Mouse (Mus musculus) midbrain, embryonic 10.5 days (tissue): Measurements from ENCODE around the gene Sh3rf3. TPM values are rescaled to one million over a fixed set of nuclear protein-coding genes. Genes with fewer than 3 reads are reported as not detected.
A peak's percentile ranks its signal among the peaks of the same experiment; 100 is the strongest.

Experiments used
- DNase-seq: peaks from one replicate; pipeline ENCODE4 v3.0.0-alpha.2; 2017; ENCODE audit warnings: low spot score
- H3K27ac ChIP-seq: fragments of 300-500 bp; sonication (generic); replicated peaks from 2 replicates; pipeline ENCODE4 v1.5.1; 2016; ENCODE audit warnings: mild to moderate bottlenecking
- H3K27me3 ChIP-seq: fragments of 300-500 bp; sonication (generic); 2 replicates; pipeline ENCODE4 v1.6.1; 2016; ENCODE audit warnings: low read depth, mild to moderate bottlenecking; ENCODE audit not compliant: poor library complexity, severe bottlenecking
- H3K36me3 ChIP-seq: fragments of 300-500 bp; sonication (generic); 2 replicates; pipeline ENCODE4 v1.6.1; 2016; ENCODE audit warnings: mild to moderate bottlenecking, moderate library complexity
- H3K4me1 ChIP-seq: fragments of 300-500 bp; sonication (generic); 2 replicates; pipeline ENCODE4 v1.6.1; 2016
- H3K4me3 ChIP-seq: fragments of 300-500 bp; sonication (generic); 2 replicates; pipeline ENCODE4 v1.5.1; 2016; ENCODE audit warnings: mild to moderate bottlenecking, moderate library complexity
- H3K9me3 ChIP-seq: fragments of 300-500 bp; sonication (generic); replicated peaks from 2 replicates; pipeline ENCODE4 v1.6.1; 2016; ENCODE audit warnings: mild to moderate bottlenecking
- WGBS: fragments of 180-500 bp; shearing (Covaris S2); methylation state at CpG from one replicate; pipeline ENCODE4 v1.1.7; 2016; 5-methylcytosine and 5-hydroxymethylcytosine counted together
- polyA plus RNA-seq: library from polyadenylated mRNA; unstranded; fragments of >200 nt; fragmentation: Nextera tagmentation; extraction: Ambion mirVana; gene quantifications from 2 replicates; pipeline ENCODE4 v1.2.1, GENCODE M21; 2016

Gene Sh3rf3
- polyA plus RNA-seq, 1 experiment from 2014 or later, result 0.83 TPM

DNA sequence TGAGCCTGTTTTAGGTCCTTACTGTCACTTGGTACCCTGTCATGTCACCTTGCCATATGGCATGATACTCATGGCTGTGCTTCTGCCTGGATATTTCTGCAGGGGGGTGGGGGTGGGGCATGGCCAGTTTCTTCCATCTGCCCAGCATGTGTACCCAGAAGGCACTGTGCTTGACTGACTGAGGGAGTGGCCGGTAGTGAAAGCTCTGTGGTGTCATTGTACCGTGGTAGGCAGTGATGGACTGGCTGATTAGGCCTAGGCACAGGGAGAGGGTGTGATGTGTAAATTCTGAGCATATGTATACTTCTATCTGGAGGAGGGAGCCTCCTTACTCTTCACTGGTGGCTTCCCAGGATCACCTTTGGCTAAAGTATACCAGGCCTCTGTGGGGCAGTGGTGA, 51.6 kb downstream of the Sh3rf3 start:
- no peak for DNase-seq
- H3K27me3 ChIP-seq, result no peaks in the 10 kb centered on the region
- no peak overlapping the region for H3K27ac ChIP-seq
- H3K9me3 ChIP-seq, result no peaks in the 10 kb centered on the region
- 76% methylated on average over 2 of the region's 2 CpGs for WGBS
- no peaks in the 10 kb centered on the region for H3K4me1 ChIP-seq
- no peaks in the 10 kb centered on the region for H3K36me3 ChIP-seq
- no peak overlapping the region for H3K4me3 ChIP-seq

DNA sequence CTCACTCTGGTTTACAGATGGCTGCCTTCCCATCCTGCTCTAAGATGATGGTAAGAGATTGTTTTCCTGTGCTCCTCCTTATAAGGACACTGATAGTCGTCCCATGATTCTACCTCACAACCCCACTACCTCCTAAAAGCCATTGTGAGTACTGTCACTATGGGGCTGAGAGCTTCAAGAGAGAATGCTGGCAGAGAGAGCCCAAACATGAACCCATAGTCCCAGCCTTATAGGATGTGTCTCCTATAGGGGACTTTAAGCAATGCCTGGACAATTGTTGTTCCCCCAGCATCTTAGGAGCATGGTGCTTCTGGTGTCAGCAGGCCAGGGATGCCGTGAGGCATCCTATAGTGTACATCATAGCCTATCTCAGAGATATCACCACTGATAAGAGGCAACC, 54.4 kb downstream of the Sh3rf3 start:
- H3K4me1 ChIP-seq, result peaks cover 3% of the 10 kb centered on the region; the same call in 1 of the 2 replicates
- no peak overlapping the region for H3K27ac ChIP-seq
- no peaks in the 10 kb centered on the region for H3K36me3 ChIP-seq
- WGBS, result 92% methylated on average over 2 of the region's 2 CpGs
- DNase-seq, result no peak
- H3K9me3 ChIP-seq, result no peaks in the 10 kb centered on the region
- H3K27me3 ChIP-seq, result no peaks in the 10 kb centered on the region
- H3K4me3 ChIP-seq, result no peak overlapping the region

DNA sequence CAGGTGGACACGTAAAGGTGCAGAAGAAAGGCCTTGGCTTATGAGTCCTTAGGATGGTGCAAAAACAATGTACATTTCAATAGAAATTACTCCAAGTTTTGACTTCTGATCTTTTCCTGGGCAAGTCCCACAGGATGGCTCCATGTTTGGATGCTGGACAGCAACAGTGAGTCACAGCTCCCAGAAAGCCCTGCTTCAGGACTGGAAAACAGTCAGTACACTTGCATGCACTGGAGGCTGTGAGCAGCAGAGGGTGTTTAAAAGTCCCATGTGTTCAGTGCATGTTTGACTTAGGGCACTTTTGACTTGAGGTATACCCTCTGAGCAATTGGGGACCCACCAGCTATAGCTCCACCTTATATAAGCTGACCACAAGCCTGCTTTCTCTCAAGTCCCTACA, 56.7 kb downstream of the Sh3rf3 start:
- H3K27me3 ChIP-seq, result no peaks in the 10 kb centered on the region
- no peak overlapping the region for H3K4me3 ChIP-seq
- H3K4me1 ChIP-seq, result peaks cover 3% of the 10 kb centered on the region; the same call in 1 of the 2 replicates
- H3K9me3 ChIP-seq, result no peaks in the 10 kb centered on the region
- WGBS, result 91% methylated on average over 1 of the region's 1 CpGs
- H3K36me3 ChIP-seq, result no peaks in the 10 kb centered on the region
- H3K27ac ChIP-seq, result no peak overlapping the region
- no peak for DNase-seq

DNA sequence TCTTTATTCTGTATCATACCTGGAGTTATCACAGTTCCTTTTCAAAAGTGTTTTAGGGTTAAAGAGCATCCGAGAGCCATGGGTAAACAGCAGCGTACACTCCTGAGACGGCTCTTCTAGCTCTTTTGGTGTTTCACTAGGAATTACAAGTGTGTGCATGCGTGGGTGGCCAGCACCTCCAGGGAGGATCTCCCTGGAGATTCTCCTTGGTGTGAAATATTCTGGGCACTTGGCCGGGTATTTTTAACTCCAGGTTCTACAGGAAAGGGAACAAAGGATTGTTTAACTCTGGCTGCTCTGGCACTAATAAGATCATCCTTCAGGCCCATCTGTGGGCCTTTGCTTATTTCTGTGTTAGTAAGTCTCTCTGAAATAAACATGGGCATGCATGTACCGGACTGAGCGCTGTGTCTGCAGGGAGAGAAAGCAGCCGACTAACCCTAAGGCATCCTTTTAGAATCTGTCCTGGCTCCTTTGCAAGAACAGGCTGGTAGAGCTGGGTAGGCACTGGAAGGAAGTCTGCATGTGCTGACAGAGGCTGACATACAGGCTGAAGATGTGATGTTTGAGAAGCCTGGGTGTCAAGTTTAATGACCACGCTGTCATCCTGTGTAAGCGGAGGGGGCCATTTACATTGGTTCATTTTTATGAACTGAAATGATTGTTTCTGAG, 58.1 kb downstream of the Sh3rf3 start:
- Histone ChIP-seq H3K4me1 (peaks cover 3% of the 10 kb centered on the region; the same call in 1 of the 2 replicates), H3K4me3 (no peak overlapping the region), H3K9me3 (no peaks in the 10 kb centered on the region), H3K27ac (no peak overlapping the region), H3K27me3 (no peaks in the 10 kb centered on the region), H3K36me3 (no peaks in the 10 kb centered on the region)
- no peak for DNase-seq
- WGBS, result 85% methylated on average over 10 of the region's 10 CpGs

DNA sequence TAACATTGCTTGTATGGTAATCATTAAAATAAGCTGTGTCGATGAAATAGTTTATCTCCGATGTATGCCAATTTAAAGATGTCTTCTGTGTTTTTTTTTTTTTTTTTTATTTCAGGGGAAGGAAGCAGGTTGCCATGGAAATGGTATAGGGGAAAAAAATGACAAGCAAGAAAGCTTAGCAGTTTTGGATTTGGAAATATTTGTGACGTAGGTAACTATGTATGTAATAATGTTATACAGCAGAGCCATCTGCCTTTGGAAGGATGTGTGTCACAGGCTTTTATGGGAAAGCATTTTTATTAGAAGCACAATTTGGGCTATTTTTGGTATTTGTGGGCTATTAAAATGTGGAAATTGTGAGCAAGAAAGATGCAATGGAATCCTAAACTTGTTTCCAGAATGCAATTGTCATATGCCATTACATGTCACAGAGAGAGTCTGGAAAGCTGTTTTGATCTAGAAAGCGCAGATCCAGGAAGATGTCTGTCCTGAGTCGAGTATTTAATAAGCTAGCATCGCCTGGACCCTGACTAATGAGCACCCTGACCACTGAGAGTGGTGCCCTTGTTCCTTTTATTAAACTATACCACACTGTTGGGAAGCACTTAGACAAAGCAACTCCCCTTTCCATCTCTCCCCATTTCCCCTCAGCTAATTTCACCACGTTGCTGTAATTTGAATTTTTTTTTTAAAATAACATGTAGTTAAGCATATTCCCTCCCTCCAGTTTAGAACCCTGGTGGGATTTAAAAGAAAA, 58.8 kb downstream of the Sh3rf3 start:
- Histone ChIP-seq H3K36me3 (no peaks in the 10 kb centered on the region), H3K4me1 (peaks cover 3% of the 10 kb centered on the region; the same call in 1 of the 2 replicates), H3K27ac (no peak overlapping the region), H3K9me3 (no peaks in the 10 kb centered on the region), H3K4me3 (no peak overlapping the region), H3K27me3 (no peaks in the 10 kb centered on the region)
- WGBS, result 88% methylated on average over 7 of the region's 7 CpGs
- DNase-seq, result no peak

DNA sequence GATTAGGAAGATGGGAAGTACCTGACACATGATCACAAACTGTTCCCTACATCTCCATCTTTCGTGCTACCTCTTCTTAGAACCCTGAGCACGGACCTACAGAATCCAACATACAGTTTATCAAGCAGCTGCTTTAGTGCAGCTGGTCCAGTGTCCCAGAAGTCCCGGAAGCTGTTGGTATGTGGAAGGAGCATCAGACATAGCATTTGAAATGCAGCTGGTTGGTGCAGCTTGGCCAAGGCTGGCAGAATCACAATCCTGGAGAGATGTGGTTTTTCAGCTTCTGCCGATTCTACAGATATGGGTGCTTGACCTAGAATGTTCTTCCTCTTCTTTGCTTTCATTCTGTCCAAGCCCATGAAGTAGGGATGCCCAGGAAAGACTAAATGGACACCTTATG, 64.7 kb downstream of the Sh3rf3 start:
- 96% methylated on average over 4 of the region's 4 CpGs for WGBS
- Histone ChIP-seq H3K27ac (no peak overlapping the region), H3K36me3 (no peaks in the 10 kb centered on the region), H3K9me3 (peaks cover 4% of the 10 kb centered on the region; the same call in 1 of the 2 replicates), H3K27me3 (no peaks in the 10 kb centered on the region), H3K4me1 (no peaks in the 10 kb centered on the region), H3K4me3 (no peak overlapping the region)
- no peak for DNase-seq

DNA sequence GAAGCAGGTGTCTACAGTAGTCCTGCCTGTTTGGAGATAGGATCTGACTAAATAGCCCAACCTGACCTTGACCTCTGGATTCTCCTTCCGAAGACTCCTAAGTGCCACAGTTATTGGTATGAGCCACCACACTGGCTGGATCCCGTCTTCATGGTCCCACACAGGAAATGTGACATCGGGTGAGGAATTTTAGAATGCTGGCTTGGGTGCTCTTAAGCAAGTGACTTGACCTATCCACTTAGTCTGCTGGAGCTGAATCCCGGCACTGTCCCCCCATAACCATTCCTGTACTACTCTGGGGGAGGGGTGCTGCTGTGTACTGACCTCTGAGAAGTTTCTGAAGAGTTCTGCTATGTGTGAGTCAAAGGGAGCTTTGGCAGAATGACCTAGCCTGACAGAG, 65.5 kb downstream of the Sh3rf3 start:
- no peaks in the 10 kb centered on the region for H3K4me1 ChIP-seq
- H3K9me3 ChIP-seq, result peaks cover 4% of the 10 kb centered on the region; the same call in 1 of the 2 replicates
- WGBS, result 85% methylated on average over 4 of the region's 4 CpGs
- H3K27ac ChIP-seq, result no peak overlapping the region
- no peaks in the 10 kb centered on the region for H3K27me3 ChIP-seq
- no peak overlapping the region for H3K4me3 ChIP-seq
- H3K36me3 ChIP-seq, result no peaks in the 10 kb centered on the region
- DNase-seq, result no peak

DNA sequence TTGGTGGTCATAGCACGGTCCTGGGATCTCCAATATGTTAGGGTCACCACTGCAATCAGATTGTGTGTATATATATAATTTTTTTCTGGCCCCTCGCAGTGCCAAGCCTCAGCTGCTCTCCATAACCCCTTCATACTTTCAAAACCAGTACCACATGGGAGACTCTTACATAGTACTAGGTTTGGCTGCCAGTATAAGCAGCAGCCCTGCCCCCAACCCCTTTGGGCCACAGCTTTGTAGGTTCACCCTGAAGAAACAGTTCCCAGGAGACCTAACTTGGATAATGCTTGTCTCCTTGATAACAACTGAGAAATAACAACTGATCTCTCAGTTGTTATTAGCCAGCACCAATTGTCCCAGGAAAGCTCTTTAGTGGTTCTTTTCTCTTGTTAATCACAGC, 69.6 kb downstream of the Sh3rf3 start:
- no peak for DNase-seq
- no peak overlapping the region for H3K27ac ChIP-seq
- WGBS, result 91% methylated on average over 2 of the region's 2 CpGs
- 0 out of 2 replicates have a peak, but pooled peaks cover 1% of the 10 kb centered on the region for H3K27me3 ChIP-seq
- H3K9me3 ChIP-seq, result peaks cover 4% of the 10 kb centered on the region; the same call in 1 of the 2 replicates
- H3K36me3 ChIP-seq, result no peaks in the 10 kb centered on the region
- no peak overlapping the region for H3K4me3 ChIP-seq
- peaks cover 3% of the 10 kb centered on the region for H3K4me1 ChIP-seq

DNA sequence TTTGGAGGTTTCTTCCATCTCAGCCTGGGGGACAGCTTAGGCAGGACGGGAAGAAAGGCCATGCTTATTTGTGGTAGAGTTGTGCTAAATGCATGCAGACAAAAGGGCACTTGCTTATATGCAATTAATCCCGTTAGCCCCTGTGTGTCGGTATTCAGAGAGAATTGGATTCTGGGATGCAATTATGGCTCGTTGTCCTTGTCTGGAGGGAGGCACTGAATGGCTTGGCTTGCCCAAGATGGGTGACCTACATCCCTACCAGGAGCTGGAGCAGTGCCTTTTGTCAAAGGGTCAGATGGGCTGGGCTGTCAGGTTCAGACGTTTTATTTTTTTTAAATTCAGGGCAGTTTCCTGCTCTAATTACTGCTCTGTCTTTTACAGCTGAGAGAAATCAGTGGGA, 72.2 kb downstream of the Sh3rf3 start:
- Histone ChIP-seq H3K27me3 (peaks cover 22% of the 10 kb centered on the region), H3K27ac (no peak overlapping the region), H3K36me3 (no peaks in the 10 kb centered on the region), H3K4me1 (peaks cover 6% of the 10 kb centered on the region), H3K9me3 (no peaks in the 10 kb centered on the region), H3K4me3 (no peak overlapping the region)
- no peak for DNase-seq
- 44% methylated on average over 5 of the region's 5 CpGs for WGBS

DNA sequence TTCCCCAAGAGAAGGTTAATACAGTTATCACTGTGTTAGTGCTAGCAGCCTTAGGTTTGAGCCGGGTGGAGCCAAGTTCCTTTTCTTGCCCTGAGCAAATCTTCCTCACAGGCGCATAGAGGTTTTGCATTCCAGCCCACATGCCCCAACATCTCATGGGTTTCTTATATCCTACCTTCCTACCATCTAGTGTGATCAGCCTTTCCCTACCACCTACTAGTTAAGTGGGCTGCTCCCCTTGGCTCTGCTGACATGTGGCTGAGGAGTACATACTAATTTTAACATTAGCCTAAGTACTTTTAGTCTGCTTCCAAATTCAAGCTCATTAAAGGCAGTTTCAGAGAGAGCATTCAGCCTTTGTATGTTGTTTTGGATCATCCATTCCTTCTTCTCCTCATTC, 72.7 kb downstream of the Sh3rf3 start:
- H3K4me3 ChIP-seq, result no peak overlapping the region
- no peaks in the 10 kb centered on the region for H3K9me3 ChIP-seq
- H3K36me3 ChIP-seq, result no peaks in the 10 kb centered on the region
- WGBS, result 90% methylated on average over 2 of the region's 2 CpGs
- DNase-seq, result no peak
- H3K27me3 ChIP-seq, result peaks cover 22% of the 10 kb centered on the region
- H3K4me1 ChIP-seq, result peaks cover 10% of the 10 kb centered on the region
- H3K27ac ChIP-seq, result no peak overlapping the region

DNA sequence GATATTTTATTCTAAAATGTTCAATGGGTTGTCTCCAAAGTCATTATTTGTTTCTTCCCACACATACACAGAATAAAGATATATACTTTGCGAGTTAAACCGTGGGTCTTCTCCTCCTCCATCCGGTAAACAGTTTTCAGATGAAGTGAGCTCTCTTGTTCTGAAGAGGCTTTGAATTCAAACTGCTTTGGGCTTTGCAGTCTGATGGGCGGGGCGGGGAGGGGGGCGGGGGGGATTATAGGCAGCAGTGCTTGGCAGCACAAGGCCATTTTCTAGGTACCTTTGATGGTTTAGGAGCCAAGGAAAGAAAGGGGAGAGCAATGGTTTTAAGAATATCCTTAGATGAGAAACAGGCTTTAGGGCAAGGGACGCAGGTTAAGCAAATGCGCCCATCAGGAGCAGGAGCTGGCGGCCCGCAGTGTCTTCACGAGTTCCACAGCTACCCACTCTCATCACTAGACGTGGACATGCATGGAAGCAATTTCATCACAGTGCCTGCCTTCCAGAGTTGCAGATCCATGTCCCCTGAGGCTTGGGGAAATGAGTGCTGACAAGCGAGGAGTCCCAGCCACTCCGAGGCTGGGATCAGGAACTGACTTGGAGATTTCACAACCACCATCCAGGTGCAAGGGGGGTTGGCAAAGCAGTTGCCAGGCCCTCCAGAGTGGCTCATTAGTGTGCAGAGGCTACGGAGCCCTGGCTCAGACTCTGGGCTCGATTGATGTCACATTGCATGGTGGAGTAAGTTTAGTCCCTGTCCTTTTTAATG, 77.7 kb downstream of the Sh3rf3 start:
- H3K4me1 ChIP-seq, result peaks cover 12% of the 10 kb centered on the region
- 32% methylated on average over 16 of the region's 16 CpGs for WGBS
- peak; percentile 13 for DNase-seq
- H3K36me3 ChIP-seq, result no peaks in the 10 kb centered on the region
- H3K9me3 ChIP-seq, result no peaks in the 10 kb centered on the region
- H3K27ac ChIP-seq, result no peak overlapping the region
- peaks cover 38% of the 10 kb centered on the region for H3K27me3 ChIP-seq
- no peak overlapping the region for H3K4me3 ChIP-seq

DNA sequence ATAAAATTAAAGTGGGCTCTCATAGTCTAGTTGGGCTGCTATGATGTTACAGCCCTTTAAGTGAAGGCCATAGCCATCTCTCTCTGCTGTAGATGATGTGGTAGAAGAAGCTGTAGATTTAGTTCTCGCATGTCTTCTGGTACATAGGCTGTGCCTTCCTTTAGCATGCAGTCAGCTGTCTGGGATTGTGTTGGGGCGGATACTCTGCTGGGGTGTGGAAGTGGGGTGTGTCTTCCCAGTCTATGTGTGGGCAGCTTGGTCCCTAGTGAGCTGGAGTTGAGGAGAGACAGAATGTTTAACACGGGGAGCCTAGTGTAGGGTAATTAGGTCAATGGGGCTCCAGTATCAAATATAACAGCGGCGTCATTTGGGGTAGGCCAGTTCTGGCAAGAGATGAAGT, 82.3 kb downstream of the Sh3rf3 start:
- peaks cover 17% of the 10 kb centered on the region for H3K27me3 ChIP-seq
- H3K36me3 ChIP-seq, result no peaks in the 10 kb centered on the region
- DNase-seq, result no peak
- WGBS, result 91% methylated on average over 5 of the region's 5 CpGs
- no peak overlapping the region for H3K27ac ChIP-seq
- H3K4me1 ChIP-seq, result peaks cover 9% of the 10 kb centered on the region
- no peak overlapping the region for H3K4me3 ChIP-seq
- no peaks in the 10 kb centered on the region for H3K9me3 ChIP-seq
